Mouse (Mus musculus) heart, postnatal 10 days (tissue): ENCODE results near the gene Cdk14. TPM values are rescaled to one million over a fixed set of nuclear protein-coding genes. Genes with fewer than 3 reads are reported as not detected.
A peak's percentile ranks its signal among the peaks of the same experiment; 100 is the strongest.
"Not testable (repeated sequence)": the region's sequence is repeated elsewhere in the genome, so short reads cannot be mapped to it uniquely, and the experiment has no call there.

ENCODE experiments used
- DNase-seq, 2 experiments: peaks; one replicate each; pipeline ENCODE4 v3.0.0; 2021
- intact Hi-C: fragments of 180-260 bp; cut with DNase I; formaldehyde crosslinking; loops from one replicate; pipeline ENCODE4 v1.15.1; 2025
- total RNA-seq, 2 experiments: library from RNA; stranded (reverse); gene quantifications; 2 replicates each; pipeline ENCODE4 v1.2.3; 2021

Cdk14 gene
- total RNA-seq, 2 experiments from 2014 or later: 20.1 to 22.2 TPM

- intact Hi-C loops: no loop called here
- no peak for DNase-seq
Observed at GRCm38 (mm10) chr5:5274318-5274717, 145.8 kb downstream of the Cdk14 start.

GRCm38 (mm10) chr5:5266787-5267126, 153.4 kb downstream of the Cdk14 start:
- DNase-seq: no peak
- intact Hi-C loops: loop anchor here (1.0 to 5.0 kb wide), 2 partner anchors 216 to 304 kb away; no protein-coding TSS in a partner anchor

- DNase-seq: peak; percentile 62 to 74
- intact Hi-C loops: loop anchor here (1.0 to 5.0 kb wide), 2 partner anchors 216 to 304 kb away; no protein-coding TSS in a partner anchor
Observed at GRCm38 (mm10) chr5:5265861-5266786, 154.0 kb downstream of the Cdk14 start.

GRCm38 (mm10) chr5:5265401-5265841, 154.7 kb downstream of the Cdk14 start:
- intact Hi-C loops: loop anchor here (5.0 kb wide), 1 partner anchor 217 kb away; no protein-coding TSS in a partner anchor
- DNase-seq: no peak

GRCm38 (mm10) chr5:5264712-5265111, 155.4 kb downstream of the Cdk14 start:
- intact Hi-C loops: loop anchor here (5.0 kb wide), 2 partner anchors 118 to 218 kb away; no protein-coding TSS in a partner anchor

GRCm38 (mm10) chr5:5261725-5262296, 158.3 kb downstream of the Cdk14 start:
- intact Hi-C loops: loop anchor here (5.0 kb wide), 1 partner anchor 120 kb away; no protein-coding TSS in a partner anchor
- DNase-seq: no peak

More at GRCm38 (mm10) chr5:5264712-5265111, 155.4 kb downstream of the Cdk14 start:
- no peak for DNase-seq

GRCm38 (mm10) chr5:5260966-5261724, 159.0 kb downstream of the Cdk14 start:
- DNase-seq: peak; percentile 37 to 38
- intact Hi-C loops: loop anchor here (5.0 kb wide), 1 partner anchor 121 kb away; no protein-coding TSS in a partner anchor

- intact Hi-C loops: loop anchor here (5.0 kb wide), 1 partner anchor 122 kb away; no protein-coding TSS in a partner anchor
- peak; percentile 13 for DNase-seq
Observed at GRCm38 (mm10) chr5:5260309-5260708, 159.8 kb downstream of the Cdk14 start.

GRCm38 (mm10) chr5:5254391-5254790, 165.7 kb downstream of the Cdk14 start:
- DNase-seq: no peak
- intact Hi-C loops: no loop called here

- intact Hi-C loops: no loop called here
- DNase-seq: no peak
Observed at GRCm38 (mm10) chr5:5253177-5253576, 166.9 kb downstream of the Cdk14 start.

- intact Hi-C loops: no loop called here
- DNase-seq: no peak
Observed at GRCm38 (mm10) chr5:5247671-5248070, 172.4 kb downstream of the Cdk14 start.

- intact Hi-C loops: no loop called here
- DNase-seq: no peak
Observed at GRCm38 (mm10) chr5:5246534-5247175, 173.5 kb downstream of the Cdk14 start.

- no peak for DNase-seq
- intact Hi-C loops: no loop called here
Observed at GRCm38 (mm10) chr5:5245182-5245581, 174.9 kb downstream of the Cdk14 start.

- no peak for DNase-seq
- intact Hi-C loops: no loop called here
Observed at GRCm38 (mm10) chr5:5243648-5244047, 176.5 kb downstream of the Cdk14 start.

- DNase-seq: no peak
- intact Hi-C loops: no loop called here
Observed at GRCm38 (mm10) chr5:5242704-5243103, 177.4 kb downstream of the Cdk14 start.

- intact Hi-C loops: no loop called here
- no peak for DNase-seq
Observed at GRCm38 (mm10) chr5:5241088-5241487, 179.0 kb downstream of the Cdk14 start.

- no peak for DNase-seq
- intact Hi-C loops: no loop called here
Observed at GRCm38 (mm10) chr5:5240121-5240520, 180.0 kb downstream of the Cdk14 start.

GRCm38 (mm10) chr5:5234935-5235334, 185.2 kb downstream of the Cdk14 start:
- intact Hi-C loops, DNase-seq: not testable (repeated sequence)

- no peak for DNase-seq
- intact Hi-C loops: no loop called here
Observed at GRCm38 (mm10) chr5:5226966-5227365, 193.1 kb downstream of the Cdk14 start.

- intact Hi-C loops: no loop called here
- DNase-seq: no peak
Observed at GRCm38 (mm10) chr5:5211780-5212135, 208.4 kb downstream of the Cdk14 start.
